Mouse (Mus musculus): Measurements from ENCODE around the gene Rnft1.

DNA sequence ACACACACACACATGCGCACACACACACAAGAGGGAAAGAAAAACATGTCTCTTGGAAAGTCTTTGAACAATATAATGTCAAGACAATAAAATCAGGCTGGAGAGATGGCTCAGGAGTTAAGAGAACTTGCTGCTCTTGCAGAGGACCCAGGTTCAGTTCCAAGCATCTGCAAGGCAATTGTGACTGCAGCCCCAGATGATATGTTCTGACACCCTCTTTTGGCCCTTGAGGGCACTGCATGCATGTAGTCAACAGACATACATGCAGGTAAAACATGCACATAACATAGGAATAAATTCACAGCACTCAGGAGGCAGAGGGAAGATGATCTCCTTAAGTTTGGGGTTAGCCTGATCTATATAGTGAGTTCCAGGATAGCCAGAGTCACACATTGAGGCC is 63.0 kb downstream of the Rnft1 start:
- peak; percentile 35; the same call in 1 of the 2 replicates for TF ChIP-seq CTCF (IDR thresholded peaks at IDR 0.05; ENCODE audit: low read depth)
- no peak for TF ChIP-seq EP300 (optimal IDR thresholded peaks at IDR 0.05)

Measured in stomach, postnatal 0 days (tissue).